Comparison of ENCODE assay signal across 8 mouse cellular contexts in the genomic region with DNA sequence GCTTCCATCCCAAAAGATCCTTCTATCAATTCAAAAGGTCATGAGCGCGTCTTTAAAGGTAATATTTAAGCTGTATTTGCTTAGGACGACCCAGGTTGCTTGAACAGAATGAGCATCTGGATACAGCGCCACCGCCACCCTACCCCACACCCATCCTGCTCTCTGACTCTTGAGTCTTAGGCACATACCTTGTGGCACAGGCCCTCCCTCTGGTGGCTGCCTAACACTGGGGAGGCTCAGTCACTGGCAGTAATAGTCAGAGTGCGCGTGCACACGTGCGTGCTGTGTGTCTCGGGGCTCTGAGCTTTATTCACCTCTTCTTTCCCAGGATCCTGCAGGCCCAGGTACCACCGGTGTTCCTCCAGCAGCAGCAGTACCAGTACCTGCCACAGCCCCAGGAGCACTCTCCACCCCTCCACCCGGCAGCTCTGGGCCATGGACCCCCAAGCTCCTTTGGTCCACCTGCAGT. TPM values are rescaled to one million over a fixed set of nuclear protein-coding genes. Genes with fewer than 3 reads are reported as not detected.
DNase-seq lines count a peak whose midpoint lies in the region; ATAC-seq and TF ChIP-seq lines count a peak whose summit lies in the region.

No protein-coding gene starts in this region.

- peak; percentile 32 for DNase-seq in gastrocnemius, adult 2 months
- no peak for DNase-seq in gastrocnemius, postnatal 4 days (ENCODE audit: low spot score in 2 of 2)
- DNase-seq in embryonic facial prominence, embryonic 11.5 days (ENCODE audit: low spot score), result no peak
- no peak for DNase-seq in hindbrain, postnatal 0 days (ENCODE audit: low spot score)
- no peak for DNase-seq in gastrocnemius, postnatal 25 days
- no peak for DNase-seq in left cerebral cortex, adult 9 months (ENCODE audit: low spot score in 2 of 2)

- intact Hi-C loops in gastrocnemius, adult 2 months (cut with DNase I), result no loop called here

- no peaks in the 10 kb centered on the region for H3K9me3 ChIP-seq in embryonic facial prominence, embryonic 11.5 days (replicated peaks; ENCODE audit: control insufficient read depth, low read length)
- no peaks in the 10 kb centered on the region for H3K9me3 ChIP-seq in hindbrain, postnatal 0 days (ENCODE audit: low read length)
- H3K9me3 ChIP-seq in midbrain, embryonic 13.5 days, result no peaks in the 10 kb centered on the region

- H3K27ac ChIP-seq in gastrocnemius, adult 2 months, result peak overlapping the region; percentile 99
- peak overlapping the region; percentile 35 for H3K27ac ChIP-seq in embryonic facial prominence, embryonic 11.5 days (replicated peaks; ENCODE audit: low read depth, low read length)
- peak overlapping the region; percentile 79 for H3K27ac ChIP-seq in hindbrain, postnatal 0 days
- H3K27ac ChIP-seq in midbrain, embryonic 13.5 days, result peak overlapping the region; percentile 73

- peak; percentile 17; the same call in 1 of the 2 replicates for TF ChIP-seq CTCF in gastrocnemius, adult 2 months (IDR thresholded peaks at IDR 0.05)
- no peak; the same call in 1 of the 2 replicates for TF ChIP-seq CTCF in hindbrain, postnatal 0 days (IDR thresholded peaks at IDR 0.05; ENCODE audit: low read depth)

- no peaks in the 10 kb centered on the region for H3K27me3 ChIP-seq in embryonic facial prominence, embryonic 11.5 days (ENCODE audit: control insufficient read depth, insufficient read depth, low read length)
- no peaks in the 10 kb centered on the region for H3K27me3 ChIP-seq in hindbrain, postnatal 0 days (ENCODE audit: insufficient read depth, low read length)
- H3K27me3 ChIP-seq in midbrain, embryonic 13.5 days, result no peaks in the 10 kb centered on the region

- peak overlapping the region; percentile 99 for H3K4me3 ChIP-seq in gastrocnemius, adult 2 months
- H3K4me3 ChIP-seq in embryonic facial prominence, embryonic 11.5 days (ENCODE audit: low read depth, low read length), result no peak overlapping the region
- H3K4me3 ChIP-seq in hindbrain, postnatal 0 days (ENCODE audit: low read length), result no peak overlapping the region
- H3K4me3 ChIP-seq in midbrain, embryonic 13.5 days (replicated peaks), result peak overlapping the region; percentile 8; the same call in 1 of the 2 replicates

- no peak overlapping the region; the same call in 1 of the 2 replicates for H3K9ac ChIP-seq in embryonic facial prominence, embryonic 11.5 days (replicated peaks; ENCODE audit: low read length)
- no peak overlapping the region for H3K9ac ChIP-seq in hindbrain, postnatal 0 days (replicated peaks; ENCODE audit: low read length)
- peak overlapping the region; percentile 100 for H3K9ac ChIP-seq in midbrain, embryonic 13.5 days (replicated peaks)

- H3K36me3 ChIP-seq in embryonic facial prominence, embryonic 11.5 days (replicated peaks; ENCODE audit: control insufficient read depth, insufficient read depth, low read depth, low read length), result peaks cover 17% of the 10 kb centered on the region
- H3K36me3 ChIP-seq in hindbrain, postnatal 0 days (ENCODE audit: insufficient read depth, low read length), result peaks cover 41% of the 10 kb centered on the region
- H3K36me3 ChIP-seq in midbrain, embryonic 13.5 days, result peaks cover 83% of the 10 kb centered on the region

- H3K4me1 ChIP-seq in embryonic facial prominence, embryonic 11.5 days (ENCODE audit: control insufficient read depth, insufficient read depth, low read length), result peaks cover 31% of the 10 kb centered on the region
- H3K4me1 ChIP-seq in hindbrain, postnatal 0 days (ENCODE audit: insufficient read depth, low read length), result peaks cover 60% of the 10 kb centered on the region
- peaks cover 82% of the 10 kb centered on the region for H3K4me1 ChIP-seq in midbrain, embryonic 13.5 days (replicated peaks)

- no peak for ATAC-seq in embryonic facial prominence, embryonic 11.5 days (replicated peaks; ENCODE audit: insufficient number of reproducible peaks, low FRiP score, low TSS enrichment, low read depth)
- ATAC-seq in hindbrain, postnatal 0 days, result no peak
- 0 out of 2 replicates have a peak, but pooled peaks have one; percentile 8 for ATAC-seq in midbrain, embryonic 13.5 days
- ATAC-seq in erythroblast, adult 5-6 weeks (replicated peaks; ENCODE audit: low FRiP score, poor library complexity, severe bottlenecking), result no peak

- 80% methylated on average over 12 of the region's 12 CpGs for WGBS in embryonic facial prominence, embryonic 11.5 days
- WGBS in hindbrain, postnatal 0 days, result 68% methylated on average over 12 of the region's 12 CpGs
- WGBS in midbrain, embryonic 13.5 days, result 81% methylated on average over 12 of the region's 12 CpGs

- no peak overlapping the region for H3K4me2 ChIP-seq in embryonic facial prominence, embryonic 11.5 days (ENCODE audit: low read depth, low read length)
- H3K4me2 ChIP-seq in hindbrain, postnatal 0 days (ENCODE audit: low read depth, low read length), result peak overlapping the region; percentile 93; the same call in 1 of the 2 replicates
- peak overlapping the region; percentile 97 for H3K4me2 ChIP-seq in midbrain, embryonic 13.5 days (replicated peaks)

RNA-seq across cellular contexts. Expression of a gene that starts 6.8 kb away (rescaled TPM):
- total RNA-seq in gastrocnemius, adult 2 months (2021), result 10 to 100 TPM; 13.7 to 28.5 TPM
- 10 to 100 TPM; 58.1 to 61.2 TPM for total RNA-seq in gastrocnemius, postnatal 4 days (2021)
- 36.0 and 39.0 TPM in 2 replicates for polyA plus RNA-seq in embryonic facial prominence, embryonic 11.5 days (2014; fragmentation: Nextera tagmentation; extraction: Ambion mirVana)
- total RNA-seq in hindbrain, postnatal 0 days (2014; rRNA removed), result 116 and 162 TPM in 2 replicates
- polyA plus RNA-seq in hindbrain, postnatal 0 days (2015; fragmentation: Nextera tagmentation; extraction: Ambion mirVana), result 27.3 and 31.0 TPM in 2 replicates
- polyA plus RNA-seq in midbrain, embryonic 13.5 days (2015; fragmentation: Nextera tagmentation; extraction: Ambion mirVana), result 65.0 and 80.6 TPM in 2 replicates
- total RNA-seq in erythroblast, adult 5-6 weeks (2015; ENCODE audit: low replicate concordance), result 0.19 and 0.63 TPM in 2 replicates
- 2.5 and 3.7 TPM in 2 replicates for total RNA-seq in erythroblast, adult 5-6 weeks (2017; ENCODE audit: low replicate concordance)
- total RNA-seq in gastrocnemius, postnatal 25 days (2021), result 10 to 100 TPM; 13.6 to 20.3 TPM

Comparison
In these comparisons a context has a peak if more than half of its experiments do, and no peak if none do; other contexts are left out.
1. H3K27ac ChIP-seq: peak in every context shown above with its lines; median percentile 99 in gastrocnemius, adult 2 months; 79 in hindbrain, postnatal 0 days; 73 in midbrain, embryonic 13.5 days; 35 in embryonic facial prominence, embryonic 11.5 days.
2. H3K4me3 ChIP-seq: peak in gastrocnemius, adult 2 months (single experiment) and midbrain, embryonic 13.5 days (single experiment); none in embryonic facial prominence, embryonic 11.5 days (single experiment) and hindbrain, postnatal 0 days (single experiment).